Mouse (Mus musculus): ENCODE results near the gene Irak1bp1. TPM values are rescaled to one million over a fixed set of nuclear protein-coding genes. Genes with fewer than 3 reads are reported as not detected.

Gene Irak1bp1
- polyA plus RNA-seq (2014; fragmentation: Nextera tagmentation; extraction: Ambion mirVana) = 18.7 and 22.3 TPM in 2 replicates

GRCm38 (mm10) chr9:82829007-82829689 is at the start of gene Irak1bp1:
Gene Irak1bp1 (plus strand): TSS chr9:82829540.
- Histone ChIP-seq H3K27ac (replicated peaks; ENCODE audit: low read depth, low read length) (peak within 1 kb of the TSS; percentile 89), H3K36me3 (ENCODE audit: control insufficient read depth, insufficient read depth, low read length) (no peaks in the 10 kb centered on the region), H3K4me2 (ENCODE audit: low read depth, low read length) (peak within 1 kb of the TSS; percentile 72), H3K27me3 (replicated peaks; ENCODE audit: control insufficient read depth, insufficient read depth, low read length) (no peaks in the 10 kb centered on the region), H3K4me3 (ENCODE audit: low read depth, low read length) (peak within 1 kb of the TSS; percentile 83), H3K9me3 (ENCODE audit: control insufficient read depth, low read length) (no peaks in the 10 kb centered on the region), H3K9ac (ENCODE audit: low read depth, low read length) (peak within 1 kb of the TSS; percentile 90), H3K4me1 (ENCODE audit: control insufficient read depth, insufficient read depth, low read length) (peaks cover 4% of the 10 kb centered on the region; the same call in 1 of the 2 replicates)
- no peak for DNase-seq (ENCODE audit: low spot score)
- WGBS = 9% methylated on average over 20 of the region's 20 CpGs
- 0 out of 2 replicates have a peak, but pooled peaks have one; percentile 1 for ATAC-seq (ENCODE audit: low read depth)

GRCm38 (mm10) chr9:82788375-82788774 is 41.0 kb upstream of the Irak1bp1 start:
- no peaks in the 10 kb centered on the region for H3K9me3 ChIP-seq (ENCODE audit: control insufficient read depth, low read length)
- WGBS = 79% methylated on average over 9 of the region's 9 CpGs
- no peak for DNase-seq (ENCODE audit: low spot score)
- no peak overlapping the region for H3K4me2 ChIP-seq (ENCODE audit: low read depth, low read length)
- no peak for ATAC-seq (ENCODE audit: low read depth)
- no peaks in the 10 kb centered on the region for H3K27me3 ChIP-seq (replicated peaks; ENCODE audit: control insufficient read depth, insufficient read depth, low read length)
- no peak overlapping the region for H3K9ac ChIP-seq (ENCODE audit: low read depth, low read length)
- H3K4me1 ChIP-seq (ENCODE audit: control insufficient read depth, insufficient read depth, low read length) = no peaks in the 10 kb centered on the region
- no peak overlapping the region for H3K27ac ChIP-seq (replicated peaks; ENCODE audit: low read depth, low read length)
- H3K4me3 ChIP-seq (ENCODE audit: low read depth, low read length) = no peak overlapping the region
- no peaks in the 10 kb centered on the region for H3K36me3 ChIP-seq (ENCODE audit: control insufficient read depth, insufficient read depth, low read length)

- H3K9ac ChIP-seq (ENCODE audit: low read depth, low read length) = no peak overlapping the region
- no peaks in the 10 kb centered on the region for H3K27me3 ChIP-seq (replicated peaks; ENCODE audit: control insufficient read depth, insufficient read depth, low read length)
- ATAC-seq (ENCODE audit: low read depth) = no peak
- H3K9me3 ChIP-seq (ENCODE audit: control insufficient read depth, low read length) = no peaks in the 10 kb centered on the region
- H3K4me1 ChIP-seq (ENCODE audit: control insufficient read depth, insufficient read depth, low read length) = no peaks in the 10 kb centered on the region
- no peaks in the 10 kb centered on the region for H3K36me3 ChIP-seq (ENCODE audit: control insufficient read depth, insufficient read depth, low read length)
- H3K27ac ChIP-seq (replicated peaks; ENCODE audit: low read depth, low read length) = no peak overlapping the region
- H3K4me3 ChIP-seq (ENCODE audit: low read depth, low read length) = no peak overlapping the region
- WGBS = 68% methylated on average over 8 of the region's 8 CpGs
- DNase-seq (ENCODE audit: low spot score) = peak; percentile 44
- H3K4me2 ChIP-seq (ENCODE audit: low read depth, low read length) = no peak overlapping the region
Measured at GRCm38 (mm10) chr9:82800360-82800759, 29.0 kb upstream of the Irak1bp1 start.

GRCm38 (mm10) chr9:82807129-82807528 is 22.2 kb upstream of the Irak1bp1 start:
- 22% methylated on average over 1 of the region's 1 CpGs for WGBS
- no peak for ATAC-seq (ENCODE audit: low read depth)
- no peak overlapping the region for H3K27ac ChIP-seq (replicated peaks; ENCODE audit: low read depth, low read length)
- H3K4me1 ChIP-seq (ENCODE audit: control insufficient read depth, insufficient read depth, low read length) = no peaks in the 10 kb centered on the region
- no peak overlapping the region for H3K4me2 ChIP-seq (ENCODE audit: low read depth, low read length)
- H3K9me3 ChIP-seq (ENCODE audit: control insufficient read depth, low read length) = no peaks in the 10 kb centered on the region
- H3K9ac ChIP-seq (ENCODE audit: low read depth, low read length) = no peak overlapping the region
- no peaks in the 10 kb centered on the region for H3K36me3 ChIP-seq (ENCODE audit: control insufficient read depth, insufficient read depth, low read length)
- H3K27me3 ChIP-seq (replicated peaks; ENCODE audit: control insufficient read depth, insufficient read depth, low read length) = no peaks in the 10 kb centered on the region
- DNase-seq (ENCODE audit: low spot score) = no peak
- no peak overlapping the region for H3K4me3 ChIP-seq (ENCODE audit: low read depth, low read length)

- no peak overlapping the region for H3K4me3 ChIP-seq (ENCODE audit: low read depth, low read length)
- no peaks in the 10 kb centered on the region for H3K36me3 ChIP-seq (ENCODE audit: control insufficient read depth, insufficient read depth, low read length)
- WGBS = 45% methylated on average over 5 of the region's 5 CpGs
- H3K27ac ChIP-seq (replicated peaks; ENCODE audit: low read depth, low read length) = no peak overlapping the region
- ATAC-seq (ENCODE audit: low read depth) (no peak), DNase-seq (ENCODE audit: low spot score) (no peak)
- no peak overlapping the region for H3K4me2 ChIP-seq (ENCODE audit: low read depth, low read length)
- no peak overlapping the region for H3K9ac ChIP-seq (ENCODE audit: low read depth, low read length)
- no peaks in the 10 kb centered on the region for H3K27me3 ChIP-seq (replicated peaks; ENCODE audit: control insufficient read depth, insufficient read depth, low read length)
- no peaks in the 10 kb centered on the region for H3K4me1 ChIP-seq (ENCODE audit: control insufficient read depth, insufficient read depth, low read length)
- H3K9me3 ChIP-seq (ENCODE audit: control insufficient read depth, low read length) = no peaks in the 10 kb centered on the region
Measured at GRCm38 (mm10) chr9:82807635-82808034, 21.7 kb upstream of the Irak1bp1 start.

- H3K4me1 ChIP-seq (ENCODE audit: control insufficient read depth, insufficient read depth, low read length) = no peaks in the 10 kb centered on the region
- H3K9me3 ChIP-seq (ENCODE audit: control insufficient read depth, low read length) = no peaks in the 10 kb centered on the region
- H3K9ac ChIP-seq (ENCODE audit: low read depth, low read length) = no peak overlapping the region
- H3K27me3 ChIP-seq (replicated peaks; ENCODE audit: control insufficient read depth, insufficient read depth, low read length) = no peaks in the 10 kb centered on the region
- H3K27ac ChIP-seq (replicated peaks; ENCODE audit: low read depth, low read length) = no peak overlapping the region
- ATAC-seq (ENCODE audit: low read depth) (no peak), DNase-seq (ENCODE audit: low spot score) (no peak)
- no peaks in the 10 kb centered on the region for H3K36me3 ChIP-seq (ENCODE audit: control insufficient read depth, insufficient read depth, low read length)
- no peak overlapping the region for H3K4me3 ChIP-seq (ENCODE audit: low read depth, low read length)
- H3K4me2 ChIP-seq (ENCODE audit: low read depth, low read length) = no peak overlapping the region
- WGBS = 76% methylated on average over 12 of the region's 12 CpGs
Measured at GRCm38 (mm10) chr9:82812172-82812963, 17.0 kb upstream of the Irak1bp1 start.

- Histone ChIP-seq H3K36me3 (ENCODE audit: control insufficient read depth, insufficient read depth, low read length) (no peaks in the 10 kb centered on the region), H3K9ac (ENCODE audit: low read depth, low read length) (no peak overlapping the region), H3K4me3 (ENCODE audit: low read depth, low read length) (no peak overlapping the region), H3K27me3 (replicated peaks; ENCODE audit: control insufficient read depth, insufficient read depth, low read length) (no peaks in the 10 kb centered on the region), H3K4me1 (ENCODE audit: control insufficient read depth, insufficient read depth, low read length) (no peaks in the 10 kb centered on the region), H3K9me3 (ENCODE audit: control insufficient read depth, low read length) (no peaks in the 10 kb centered on the region), H3K27ac (replicated peaks; ENCODE audit: low read depth, low read length) (no peak overlapping the region), H3K4me2 (ENCODE audit: low read depth, low read length) (no peak overlapping the region)
- DNase-seq (ENCODE audit: low spot score) = no peak
- WGBS = 53% methylated on average over 3 of the region's 3 CpGs
- no peak for ATAC-seq (ENCODE audit: low read depth)
Measured at GRCm38 (mm10) chr9:82814536-82814935, 14.8 kb upstream of the Irak1bp1 start.

GRCm38 (mm10) chr9:82815257-82815785 is 14.0 kb upstream of the Irak1bp1 start:
- Histone ChIP-seq H3K27ac (replicated peaks; ENCODE audit: low read depth, low read length) (no peak overlapping the region), H3K36me3 (ENCODE audit: control insufficient read depth, insufficient read depth, low read length) (no peaks in the 10 kb centered on the region), H3K9ac (ENCODE audit: low read depth, low read length) (no peak overlapping the region), H3K4me2 (ENCODE audit: low read depth, low read length) (no peak overlapping the region), H3K4me3 (ENCODE audit: low read depth, low read length) (no peak overlapping the region), H3K9me3 (ENCODE audit: control insufficient read depth, low read length) (no peaks in the 10 kb centered on the region), H3K4me1 (ENCODE audit: control insufficient read depth, insufficient read depth, low read length) (no peaks in the 10 kb centered on the region), H3K27me3 (replicated peaks; ENCODE audit: control insufficient read depth, insufficient read depth, low read length) (no peaks in the 10 kb centered on the region)
- DNase-seq (ENCODE audit: low spot score) (no peak), ATAC-seq (ENCODE audit: low read depth) (no peak)
